Mouse (Mus musculus) kidney, adult 2 months (tissue): ENCODE measurements around the gene Kcnq1.

Experiments
- CTCF ChIP-seq: fragments of 200-500 bp; conservative IDR thresholded peaks from 2 replicates; pipeline ENCODE4 v1.5.1; 2011; ENCODE audit warnings: low read depth, mild to moderate bottlenecking, control low read depth, low read length, moderate library complexity, mixed read lengths; ENCODE audit not compliant: insufficient read depth, insufficient read length
- POLR2A ChIP-seq: fragments of 200-500 bp; IDR thresholded peaks from one replicate; pipeline ENCODE4 v1.6.1; 2011; ENCODE audit warnings: low read depth, low read length, control low read depth

DNA sequence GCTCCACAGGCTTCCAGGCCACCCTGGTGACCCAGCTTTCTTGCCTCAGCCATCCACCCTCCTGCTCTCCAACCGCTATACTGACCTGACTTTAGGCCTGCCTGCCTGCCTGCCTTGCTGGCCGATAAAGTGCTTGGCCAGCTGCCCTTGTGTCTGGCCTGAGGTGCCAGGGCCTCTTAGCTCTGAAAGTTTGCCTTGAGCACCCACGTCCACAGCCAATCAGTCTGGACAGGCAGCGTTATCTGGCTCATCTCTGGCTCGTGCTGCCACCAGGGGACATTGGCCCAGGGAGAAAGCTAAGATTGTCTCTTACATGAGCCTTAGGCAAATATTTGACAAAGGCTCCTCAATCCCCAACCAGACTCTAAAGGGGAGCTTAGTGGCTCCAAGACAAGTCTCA is 254.6 kb downstream of the Kcnq1 start:
- TF ChIP-seq CTCF (no peak), POLR2A (no peak)
